Mouse (Mus musculus) heart, adult 11 months (tissue): ENCODE measurements around the gene Tulp2.
"Not testable (repeated sequence)": the region's sequence is repeated elsewhere in the genome, so short reads cannot be mapped to it uniquely, and the experiment has no call there.

Experiments used
- DNase-seq: peaks from one replicate; pipeline ENCODE4 v3.0.0; 2022

The Tulp2 gene

GRCm38 (mm10) chr7:45460377-45460776, 21.3 kb upstream of the Tulp2 start:
- DNase-seq: peak; percentile 93

- DNase-seq: peak; percentile 98
These were observed 20.8 kb upstream of the Tulp2 start for GRCm38 (mm10) chr7:45460860-45461314.

- DNase-seq: peak; percentile 96
These were observed 20.4 kb upstream of the Tulp2 start for GRCm38 (mm10) chr7:45461326-45461725.

- DNase-seq: peak; percentile 93
These were observed 19.9 kb upstream of the Tulp2 start for GRCm38 (mm10) chr7:45461781-45462180.

GRCm38 (mm10) chr7:45462325-45462724, 19.4 kb upstream of the Tulp2 start:
- DNase-seq: peak; percentile 87

- peak; percentile 86 for DNase-seq
These were observed 18.8 kb upstream of the Tulp2 start for GRCm38 (mm10) chr7:45462868-45463267.

GRCm38 (mm10) chr7:45463987-45464778, 17.5 kb upstream of the Tulp2 start:
- peak; percentile 91 for DNase-seq

GRCm38 (mm10) chr7:45465112-45465511, 16.6 kb upstream of the Tulp2 start:
- peak; percentile 90 for DNase-seq

GRCm38 (mm10) chr7:45465549-45465948, 16.1 kb upstream of the Tulp2 start:
- peak; percentile 94 for DNase-seq

GRCm38 (mm10) chr7:45466283-45467089, 15.2 kb upstream of the Tulp2 start, which contains the start of gene Bax:
Bax (minus strand) TSS chr7:45466898.
- DNase-seq: peak; percentile 100

- DNase-seq: peak; percentile 90
These were observed 14.5 kb upstream of the Tulp2 start for GRCm38 (mm10) chr7:45467090-45467670.

- peak; percentile 89 for DNase-seq
These were observed 10.8 kb upstream of the Tulp2 start for GRCm38 (mm10) chr7:45470869-45471268.

- peak; percentile 91 for DNase-seq
These were observed 6.2 kb upstream of the Tulp2 start for GRCm38 (mm10) chr7:45475291-45475969.

GRCm38 (mm10) chr7:45476453-45476852, 5.2 kb upstream of the Tulp2 start:
- DNase-seq: no peak

- peak; percentile 92 for DNase-seq
These were observed 4.7 kb upstream of the Tulp2 start for GRCm38 (mm10) chr7:45477003-45477402.

- DNase-seq: peak; percentile 92
These were observed 2.9 kb upstream of the Tulp2 start for GRCm38 (mm10) chr7:45478774-45479173.

GRCm38 (mm10) chr7:45480310-45480709, 1.4 kb upstream of the Tulp2 start:
- not testable (repeated sequence) for DNase-seq

- no peak for DNase-seq
These were observed 489 bp downstream of the Tulp2 start for GRCm38 (mm10) chr7:45482166-45482565.

GRCm38 (mm10) chr7:45484985-45485384, 3.3 kb downstream of the Tulp2 start:
- DNase-seq: not testable (repeated sequence)

GRCm38 (mm10) chr7:45486158-45486557, 4.5 kb downstream of the Tulp2 start:
- DNase-seq: no peak

- DNase-seq: no peak
These were observed 5.2 kb downstream of the Tulp2 start, which contains the start of gene Gm45808 for GRCm38 (mm10) chr7:45486761-45487415. Gm45808 (minus strand) TSS chr7:45486811.

GRCm38 (mm10) chr7:45487861-45488292, 6.2 kb downstream of the Tulp2 start:
- peak; percentile 87 for DNase-seq
